7 mouse cellular contexts compared by ENCODE assay signal in genomic region chr2:71690277-71691161, GRCm38 (mm10). TPM values are rescaled to one million over a fixed set of nuclear protein-coding genes. Genes with fewer than 3 reads are reported as not detected.
A peak's percentile ranks its signal among the peaks of the same experiment; 100 is the strongest.
DNase-seq lines count a peak whose midpoint lies in the region; ATAC-seq and TF ChIP-seq lines count a peak whose summit lies in the region.

No protein-coding gene starts in this region.

- H3K36me3 ChIP-seq in hindbrain, postnatal 0 days (ENCODE audit: insufficient read depth, low read length), result no peaks in the 10 kb centered on the region
- H3K36me3 ChIP-seq in lung, postnatal 0 days (ENCODE audit: insufficient read depth, low read length), result no peaks in the 10 kb centered on the region

- peak overlapping the region; percentile 45 for H3K4me3 ChIP-seq in gastrocnemius, adult 2 months
- H3K4me3 ChIP-seq in hindbrain, postnatal 0 days (ENCODE audit: low read length), result no peak overlapping the region
- peak overlapping the region; percentile 5; the same call in 1 of the 2 replicates for H3K4me3 ChIP-seq in lung, postnatal 0 days (ENCODE audit: low read depth, low read length)

- DNase-seq in MN1 (ENCODE audit: low spot score), result peak; percentile 43
- peak; percentile 77 for DNase-seq in adrenal gland, adult 2 months
- DNase-seq in gastrocnemius, adult 2 months, result peak; percentile 64
- peak; percentile 45 for DNase-seq in hindbrain, postnatal 0 days (ENCODE audit: low spot score)
- peak; percentile 78 for DNase-seq in lung, postnatal 0 days (ENCODE audit: low spot score)
- DNase-seq in Muller cell, postnatal 12 days (ENCODE audit: inconsistent ontology term), result no peak
- DNase-seq in natural killer cell, adult 2 months (ENCODE audit: low spot score in 2 of 2), result no peak

- no peak overlapping the region for H3K9ac ChIP-seq in hindbrain, postnatal 0 days (replicated peaks; ENCODE audit: low read length)
- H3K9ac ChIP-seq in lung, postnatal 0 days (replicated peaks; ENCODE audit: low read depth), result no peak overlapping the region

- peak; percentile 70; the same call in 1 of the 2 replicates for ATAC-seq in hindbrain, postnatal 0 days
- peak; percentile 95 for ATAC-seq in lung, postnatal 0 days

- no peak for TF ChIP-seq CTCF in gastrocnemius, adult 2 months (IDR thresholded peaks at IDR 0.05)
- TF ChIP-seq CTCF in hindbrain, postnatal 0 days (IDR thresholded peaks at IDR 0.05; ENCODE audit: low read depth), result no peak
- no peak for TF ChIP-seq CTCF in lung, postnatal 0 days (IDR thresholded peaks at IDR 0.05)

- H3K9me3 ChIP-seq in hindbrain, postnatal 0 days (ENCODE audit: low read length), result no peaks in the 10 kb centered on the region
- H3K9me3 ChIP-seq in lung, postnatal 0 days (ENCODE audit: low read length), result no peaks in the 10 kb centered on the region

- H3K27me3 ChIP-seq in hindbrain, postnatal 0 days (ENCODE audit: insufficient read depth, low read length), result no peaks in the 10 kb centered on the region
- H3K27me3 ChIP-seq in lung, postnatal 0 days (replicated peaks; ENCODE audit: insufficient read depth, low read length), result no peaks in the 10 kb centered on the region

- 0 out of 2 replicates have a peak, but pooled peaks cover 10% of the 10 kb centered on the region for H3K4me1 ChIP-seq in hindbrain, postnatal 0 days (ENCODE audit: insufficient read depth, low read length)
- no peaks in the 10 kb centered on the region for H3K4me1 ChIP-seq in lung, postnatal 0 days (ENCODE audit: insufficient read depth, low read depth, low read length)

- TF ChIP-seq EP300 in lung, postnatal 0 days (IDR thresholded peaks at IDR 0.05), result peak; percentile 74

- peak overlapping the region; percentile 75 for H3K27ac ChIP-seq in gastrocnemius, adult 2 months
- H3K27ac ChIP-seq in hindbrain, postnatal 0 days, result no peak overlapping the region
- peak overlapping the region; percentile 59 for H3K27ac ChIP-seq in lung, postnatal 0 days (ENCODE audit: low read length)

- 40% methylated on average over 27 of the region's 27 CpGs for WGBS in hindbrain, postnatal 0 days
- WGBS in lung, postnatal 0 days, result 28% methylated on average over 27 of the region's 27 CpGs

- peak overlapping the region; percentile 35 for H3K4me2 ChIP-seq in hindbrain, postnatal 0 days (ENCODE audit: low read depth, low read length)
- H3K4me2 ChIP-seq in lung, postnatal 0 days (replicated peaks; ENCODE audit: low read depth, low read length), result peak overlapping the region; percentile 36

- intact Hi-C loops in gastrocnemius, adult 2 months (cut with DNase I), result no loop called here

RNA-seq across cellular contexts. Expression of gene Itga6, which starts 54.9 kb away (rescaled TPM):
- total RNA-seq in adrenal gland, adult 2 months (2021), result 100 to 1,000 TPM; 125 to 177 TPM
- polyA plus RNA-seq in adrenal gland, adult 2 months (2012; rRNA removed), result 28.1 and 28.3 TPM in 2 replicates
- 10 to 100 TPM; 13.1 to 21.8 TPM for total RNA-seq in gastrocnemius, adult 2 months (2021)
- total RNA-seq in hindbrain, postnatal 0 days (2014; rRNA removed), result 46.7 and 50.0 TPM in 2 replicates
- 20.0 and 20.7 TPM in 2 replicates for polyA plus RNA-seq in hindbrain, postnatal 0 days (2015; fragmentation: Nextera tagmentation; extraction: Ambion mirVana)
- 78.2 and 79.1 TPM in 2 replicates for polyA plus RNA-seq in lung, postnatal 0 days (2015; fragmentation: Nextera tagmentation; extraction: Ambion mirVana)

Comparison
In these comparisons a context has a peak if more than half of its experiments do, and no peak if none do; other contexts are left out.
1. DNase-seq: peak in MN1 (single experiment), adrenal gland, adult 2 months (single experiment), gastrocnemius, adult 2 months (single experiment), hindbrain, postnatal 0 days (single experiment) and lung, postnatal 0 days (single experiment); none in Muller cell, postnatal 12 days (single experiment) and natural killer cell, adult 2 months (0 of 2).